Mouse (Mus musculus) lung, embryonic 16.5 days (tissue): ENCODE measurements around the gene Cipc. TPM values are rescaled to one million over a fixed set of nuclear protein-coding genes. Genes with fewer than 3 reads are reported as not detected.

Experiments
- ATAC-seq: fragments of 200-750 bp; cut with Nextera tagmentation; 2 replicates; pipeline ENCODE4 v1.8.0; 2017; ENCODE audit warnings: low read depth, mild to moderate bottlenecking, moderate library complexity
- H3K27ac ChIP-seq: fragments of 300-500 bp; sonication (generic); 2 replicates; pipeline ENCODE4 v1.5.1; 2014; ENCODE audit warnings: mild to moderate bottlenecking, control low read depth, low read length
- H3K27me3 ChIP-seq: fragments of 300-500 bp; sonication (generic); 2 replicates; pipeline ENCODE4 v1.6.1; 2014; ENCODE audit warnings: low read depth, low read length, mixed read lengths; ENCODE audit not compliant: control insufficient read depth, insufficient read depth
- H3K36me3 ChIP-seq: fragments of 300-500 bp; sonication (generic); 2 replicates; pipeline ENCODE4 v1.6.1; 2014; ENCODE audit warnings: low read length; ENCODE audit not compliant: control insufficient read depth, insufficient read depth
- H3K4me1 ChIP-seq: fragments of 300-500 bp; sonication (generic); replicated peaks from 2 replicates; pipeline ENCODE4 v1.6.1; 2014; ENCODE audit warnings: low read length, mixed read lengths; ENCODE audit not compliant: control insufficient read depth, insufficient read depth
- H3K4me2 ChIP-seq: fragments of 300-500 bp; sonication (generic); 2 replicates; pipeline ENCODE4 v1.6.1; 2014; ENCODE audit warnings: low read depth, low read length, control low read depth
- H3K4me3 ChIP-seq: fragments of 300-500 bp; sonication (generic); 2 replicates; pipeline ENCODE4 v1.5.1; 2014; ENCODE audit warnings: mild to moderate bottlenecking, low read length, control low read depth
- H3K9ac ChIP-seq: fragments of 300-500 bp; sonication (generic); 2 replicates; pipeline ENCODE4 v1.6.1; 2014; ENCODE audit warnings: low read length, control low read depth
- H3K9me3 ChIP-seq: fragments of 300-500 bp; sonication (generic); 2 replicates; pipeline ENCODE4 v1.6.1; 2016; ENCODE audit warnings: low read length; ENCODE audit not compliant: control insufficient read depth
- WGBS: fragments of 180-500 bp; shearing (Covaris S2); extraction: QIAGEN DNeasy Blood & Tissue Kit; methylation state at CpG from one replicate; pipeline ENCODE4 v1.1.7; 2014; 5-methylcytosine and 5-hydroxymethylcytosine counted together
- polyA plus RNA-seq: library from polyadenylated mRNA; unstranded; fragments of >200 nt; fragmentation: Nextera tagmentation; extraction: Ambion mirVana; gene quantifications from 2 replicates; pipeline ENCODE4 v1.2.1, GENCODE M21; 2015

The Cipc gene
- polyA plus RNA-seq, 1 experiment from 2014 or later: 20.2 TPM

GRCm38 (mm10) chr12:86950961-86951360, 4.1 kb downstream of the Cipc start:
- H3K27me3 ChIP-seq: no peaks in the 10 kb centered on the region
- H3K36me3 ChIP-seq: peaks cover 13% of the 10 kb centered on the region; the same call in 1 of the 2 replicates
- H3K4me3 ChIP-seq: no peak overlapping the region
- no peak overlapping the region for H3K4me2 ChIP-seq
- no peak overlapping the region for H3K27ac ChIP-seq
- WGBS: 97% methylated on average over 3 of the region's 3 CpGs
- no peaks in the 10 kb centered on the region for H3K9me3 ChIP-seq
- no peak for ATAC-seq
- H3K4me1 ChIP-seq: peaks cover 19% of the 10 kb centered on the region
- H3K9ac ChIP-seq: no peak overlapping the region

GRCm38 (mm10) chr12:86952331-86952850, 5.5 kb downstream of the Cipc start:
- WGBS: 88% methylated on average over 10 of the region's 10 CpGs
- no peak overlapping the region for H3K27ac ChIP-seq
- no peak overlapping the region for H3K9ac ChIP-seq
- H3K36me3 ChIP-seq: peaks cover 13% of the 10 kb centered on the region; the same call in 1 of the 2 replicates
- H3K4me1 ChIP-seq: peaks cover 16% of the 10 kb centered on the region
- no peaks in the 10 kb centered on the region for H3K27me3 ChIP-seq
- H3K9me3 ChIP-seq: no peaks in the 10 kb centered on the region
- no peak for ATAC-seq
- H3K4me3 ChIP-seq: no peak overlapping the region
- H3K4me2 ChIP-seq: no peak overlapping the region

GRCm38 (mm10) chr12:86955894-86956293, 9.1 kb downstream of the Cipc start:
- Histone ChIP-seq H3K9ac (no peak overlapping the region), H3K27ac (no peak overlapping the region), H3K4me2 (no peak overlapping the region), H3K4me3 (no peak overlapping the region), H3K36me3 (peaks cover 16% of the 10 kb centered on the region), H3K4me1 (no peaks in the 10 kb centered on the region), H3K27me3 (no peaks in the 10 kb centered on the region), H3K9me3 (no peaks in the 10 kb centered on the region)
- no peak for ATAC-seq
- WGBS: 93% methylated on average over 2 of the region's 2 CpGs

GRCm38 (mm10) chr12:86958558-86958957, 11.7 kb downstream of the Cipc start:
- Histone ChIP-seq H3K4me2 (no peak overlapping the region), H3K27ac (no peak overlapping the region), H3K9me3 (no peaks in the 10 kb centered on the region), H3K27me3 (no peaks in the 10 kb centered on the region), H3K4me3 (no peak overlapping the region), H3K9ac (no peak overlapping the region), H3K4me1 (no peaks in the 10 kb centered on the region), H3K36me3 (peaks cover 35% of the 10 kb centered on the region)
- no peak for ATAC-seq
- 84% methylated on average over 5 of the region's 5 CpGs for WGBS

- no peak overlapping the region for H3K27ac ChIP-seq
- no peak overlapping the region for H3K4me3 ChIP-seq
- H3K4me1 ChIP-seq: no peaks in the 10 kb centered on the region; the same call in 1 of the 2 replicates
- WGBS: 97% methylated on average over 5 of the region's 5 CpGs
- peaks cover 34% of the 10 kb centered on the region for H3K36me3 ChIP-seq
- H3K4me2 ChIP-seq: no peak overlapping the region
- no peak for ATAC-seq
- H3K9me3 ChIP-seq: no peaks in the 10 kb centered on the region
- H3K27me3 ChIP-seq: no peaks in the 10 kb centered on the region
- H3K9ac ChIP-seq: no peak overlapping the region
Observed at GRCm38 (mm10) chr12:86959661-86960060, 12.8 kb downstream of the Cipc start.

- Histone ChIP-seq H3K4me3 (no peak overlapping the region), H3K4me2 (no peak overlapping the region), H3K9ac (no peak overlapping the region), H3K27me3 (no peaks in the 10 kb centered on the region), H3K27ac (no peak overlapping the region), H3K36me3 (peaks cover 30% of the 10 kb centered on the region), H3K9me3 (no peaks in the 10 kb centered on the region), H3K4me1 (no peaks in the 10 kb centered on the region; the same call in 1 of the 2 replicates)
- no peak for ATAC-seq
- WGBS: 90% methylated on average over 15 of the region's 15 CpGs
Observed at GRCm38 (mm10) chr12:86960138-86960537, 13.3 kb downstream of the Cipc start.

GRCm38 (mm10) chr12:86960791-86961335, 14.0 kb downstream of the Cipc start:
- WGBS: 92% methylated on average over 3 of the region's 3 CpGs
- Histone ChIP-seq H3K27ac (no peak overlapping the region), H3K4me1 (no peaks in the 10 kb centered on the region; the same call in 1 of the 2 replicates), H3K4me3 (no peak overlapping the region), H3K9me3 (no peaks in the 10 kb centered on the region), H3K9ac (no peak overlapping the region), H3K36me3 (peaks cover 24% of the 10 kb centered on the region), H3K4me2 (no peak overlapping the region), H3K27me3 (no peaks in the 10 kb centered on the region)
- ATAC-seq: no peak

- no peak for ATAC-seq
- Histone ChIP-seq H3K36me3 (peaks cover 24% of the 10 kb centered on the region), H3K4me2 (no peak overlapping the region), H3K4me3 (no peak overlapping the region), H3K4me1 (no peaks in the 10 kb centered on the region; the same call in 1 of the 2 replicates), H3K9me3 (no peaks in the 10 kb centered on the region), H3K9ac (no peak overlapping the region), H3K27me3 (no peaks in the 10 kb centered on the region), H3K27ac (no peak overlapping the region)
- WGBS: 84% methylated on average over 11 of the region's 11 CpGs
Observed at GRCm38 (mm10) chr12:86961589-86962344, 14.9 kb downstream of the Cipc start.

- ATAC-seq: peak; percentile 83
- H3K4me3 ChIP-seq: no peak overlapping the region
- peak overlapping the region; percentile 69 for H3K27ac ChIP-seq
- H3K9ac ChIP-seq: no peak overlapping the region
- H3K4me2 ChIP-seq: no peak overlapping the region
- no peaks in the 10 kb centered on the region for H3K9me3 ChIP-seq
- WGBS: 85% methylated on average over 16 of the region's 16 CpGs
- H3K27me3 ChIP-seq: no peaks in the 10 kb centered on the region
- no peaks in the 10 kb centered on the region; the same call in 1 of the 2 replicates for H3K4me1 ChIP-seq
- H3K36me3 ChIP-seq: peaks cover 24% of the 10 kb centered on the region
Observed at GRCm38 (mm10) chr12:86964278-86965057, 17.6 kb downstream of the Cipc start.
